Mouse (Mus musculus): Measurements from ENCODE around the gene Pkp3.

Gene Pkp3

GRCm38 (mm10) chr7:141088473-141088872, 10.5 kb downstream of the Pkp3 start:
- in situ Hi-C loops (cut with MboI, MseI), result loop anchor here in 1 of 2 experiments (25.0 kb wide), 1 partner anchor 1974 kb away; the partner anchor contains the start of genes Cd81 and Tssc4

DNA sequence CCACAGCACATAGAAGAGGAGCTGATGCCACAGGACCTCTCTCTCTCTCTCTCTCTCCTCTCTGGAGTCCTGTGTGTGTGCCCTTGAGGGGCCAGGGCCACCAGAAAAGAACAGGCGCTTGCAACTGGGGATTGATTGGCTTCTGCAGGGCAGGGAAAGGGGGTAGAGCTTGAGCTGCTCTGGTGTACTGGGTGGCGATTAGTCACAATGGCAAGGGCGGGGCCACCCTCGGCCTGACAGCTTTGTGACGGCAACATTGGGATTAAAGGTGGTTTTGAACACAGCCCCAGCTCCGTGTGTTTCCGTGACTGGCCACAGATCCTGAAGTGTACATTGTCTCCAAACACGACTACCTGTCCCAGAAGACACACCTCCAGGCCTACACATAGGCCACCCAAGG, 12.2 kb downstream of the Pkp3 start:
- in situ Hi-C loops (cut with MboI, MseI), result loop anchor here (5.0 to 25.0 kb wide), 2 partner anchors 87 to 1972 kb away; partner anchors contain the start of genes Cd81 (in 1 of the 2) and Tssc4 (in 1 of the 2)

- in situ Hi-C loops (cut with MboI, MseI), result loop anchor here (5.0 to 25.0 kb wide), 2 partner anchors 85 to 1970 kb away; partner anchors contain the start of genes Cd81 (in 1 of the 2) and Tssc4 (in 1 of the 2)
These were observed 14.2 kb downstream of the Pkp3 start for GRCm38 (mm10) chr7:141092051-141092735.

DNA sequence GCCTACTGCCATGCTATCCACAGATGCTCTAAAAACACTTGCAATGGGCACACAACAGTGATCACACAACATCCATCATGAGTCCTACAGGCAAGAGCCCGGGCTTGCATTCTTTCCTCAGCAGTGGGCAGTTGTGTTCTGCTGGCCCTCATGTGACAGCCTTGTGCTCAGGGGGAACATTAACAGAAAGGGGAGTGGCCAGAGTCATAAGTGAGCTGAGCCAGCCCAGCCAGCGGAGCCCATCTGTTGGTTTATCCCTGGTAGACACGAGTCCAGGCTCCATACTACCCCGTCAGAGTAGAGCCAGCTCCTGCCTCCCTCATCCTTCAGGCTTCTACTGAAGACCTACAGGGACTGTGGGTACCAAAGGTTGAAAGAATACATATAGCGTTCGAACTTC, 15.9 kb downstream of the Pkp3 start:
- in situ Hi-C loops (cut with MboI, MseI), result loop anchor here (5.0 to 25.0 kb wide), 2 partner anchors 83 to 1968 kb away; partner anchors contain the start of genes Cd81 (in 1 of the 2) and Tssc4 (in 1 of the 2)

GRCm38 (mm10) chr7:141094487-141095205, 16.6 kb downstream of the Pkp3 start:
- in situ Hi-C loops (cut with MboI, MseI), result loop anchor here (5.0 to 25.0 kb wide), 3 partner anchors 78 to 1968 kb away; partner anchors contain the start of genes Cd81 (in 1 of the 2), Rnh1 (in 1 of the 2) and Tssc4 (in 1 of the 2)

DNA sequence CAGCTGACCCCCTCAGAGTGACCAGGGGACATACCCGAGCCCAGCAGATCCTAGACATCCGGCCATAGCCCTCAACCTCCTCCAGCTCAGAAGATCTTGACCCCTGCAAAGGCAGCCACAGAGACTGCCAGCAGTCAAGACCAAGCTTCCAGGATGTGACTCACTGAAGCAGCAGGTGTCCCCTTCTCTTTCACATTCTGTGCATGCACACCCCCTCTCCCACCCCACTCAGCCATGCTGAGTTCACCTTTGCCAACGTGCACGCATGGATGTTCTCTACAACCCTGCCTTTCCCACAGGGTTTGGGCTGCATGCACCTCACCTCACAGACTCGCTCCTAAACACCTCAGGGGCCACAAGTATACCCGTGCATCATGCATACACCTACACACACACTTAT, 18.0 kb downstream of the Pkp3 start:
- in situ Hi-C loops (cut with MboI, MseI), result loop anchor here in 1 of 2 experiments (5.0 to 25.0 kb wide), 2 partner anchors 76 to 1966 kb away; partner anchors contain the start of genes Cd81, Rnh1 and Tssc4

DNA sequence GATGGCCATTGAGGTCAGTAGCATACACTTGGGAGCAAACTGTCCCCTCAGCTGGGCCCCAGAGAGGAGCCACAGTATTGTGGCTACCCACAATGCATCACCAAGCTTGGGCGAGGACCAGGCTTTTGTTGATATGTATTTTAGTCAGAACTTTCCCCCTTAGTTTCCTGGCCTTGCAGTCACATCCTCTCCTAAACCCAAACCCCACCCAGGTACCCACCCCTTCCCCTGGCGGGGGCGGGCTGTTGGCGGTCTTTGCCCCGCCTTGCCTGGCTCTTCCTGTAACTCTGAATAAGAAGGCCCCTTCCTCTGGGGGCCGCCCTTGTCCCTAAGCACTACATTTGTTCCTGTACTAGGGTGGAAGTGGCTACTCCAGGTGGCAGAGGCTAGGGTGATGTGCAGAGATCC, 18.6 kb downstream of the Pkp3 start:
- in situ Hi-C loops (cut with MboI, MseI), result loop anchor here in 1 of 2 experiments (5.0 to 25.0 kb wide), 2 partner anchors 76 to 1966 kb away; partner anchors contain the start of genes Cd81, Rnh1 and Tssc4

GRCm38 (mm10) chr7:141097177-141097576, 19.2 kb downstream of the Pkp3 start:
- in situ Hi-C loops (cut with MboI, MseI), result loop anchor here in 1 of 2 experiments (5.0 to 25.0 kb wide), 2 partner anchors 75 to 1965 kb away; partner anchors contain the start of genes Cd81, Rnh1 and Tssc4

DNA sequence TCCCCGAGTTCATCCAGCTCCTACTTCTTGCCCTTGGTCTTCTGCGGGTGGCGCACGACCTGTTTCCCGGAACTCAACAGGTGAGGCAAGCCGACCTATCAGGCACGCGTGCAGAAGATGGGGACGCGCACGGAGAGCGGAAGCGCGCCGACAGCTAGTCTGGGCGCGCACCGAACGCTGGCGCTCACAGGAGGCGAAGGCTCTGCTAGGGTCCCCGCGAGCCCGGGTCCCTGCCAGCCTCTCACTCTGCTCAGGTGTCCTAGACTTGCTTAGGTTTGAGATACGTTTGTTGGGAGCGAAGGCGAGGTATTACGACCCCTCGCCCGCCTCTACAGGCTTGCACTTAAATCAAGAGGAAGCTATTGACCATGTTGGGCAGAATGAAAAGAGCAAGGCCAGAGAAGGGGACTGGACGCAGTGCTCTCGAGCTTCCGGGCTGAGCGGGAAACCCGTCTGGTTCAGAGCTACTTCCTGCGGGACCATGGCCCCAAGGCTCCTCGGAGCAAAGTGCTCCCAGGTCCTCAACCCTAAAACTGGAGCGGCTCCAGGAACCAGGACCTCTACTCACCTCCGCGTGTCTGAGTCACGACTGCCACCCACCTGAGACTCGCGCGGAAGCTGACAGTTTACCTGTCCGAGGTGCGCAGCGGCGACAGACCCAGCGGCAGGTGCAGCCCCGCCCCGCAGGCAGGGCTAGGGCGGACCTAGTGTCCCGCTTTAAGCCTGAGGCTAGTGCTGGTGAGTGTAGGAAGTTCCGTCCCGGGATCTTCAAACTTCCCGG, 22.1 kb downstream of the Pkp3 start, which contains the start of gene Sigirr:
Gene Sigirr, minus strand, starts transcription at position 662 of the 781 bp plus-strand sequence.
- in situ Hi-C loops (cut with MboI, MseI), result loop anchor here in 1 of 2 experiments (5.0 to 25.0 kb wide), 2 partner anchors 72 to 1962 kb away; partner anchors contain the start of genes Cd81, Rnh1 and Tssc4

DNA sequence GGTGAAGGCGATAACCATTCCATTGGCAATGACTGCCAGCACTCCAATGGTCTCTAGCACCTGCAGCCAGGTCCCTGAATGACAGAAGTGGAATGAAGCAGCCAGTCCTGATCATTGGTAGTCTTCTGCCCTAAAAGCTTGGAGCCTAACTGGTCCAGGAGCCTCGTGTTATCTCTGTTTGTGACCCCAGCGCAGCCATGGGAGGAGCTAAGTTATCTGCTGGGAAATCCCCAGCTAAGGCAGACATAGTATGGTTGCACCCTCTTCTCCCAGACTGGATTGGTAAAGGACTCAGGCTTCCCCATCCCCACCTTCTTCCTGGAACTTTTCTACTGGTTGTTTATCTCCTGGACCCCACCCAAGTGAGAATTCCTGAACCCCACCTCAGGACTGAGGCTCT, 25.1 kb downstream of the Pkp3 start:
- in situ Hi-C loops (cut with MboI, MseI), result no loop called here

DNA sequence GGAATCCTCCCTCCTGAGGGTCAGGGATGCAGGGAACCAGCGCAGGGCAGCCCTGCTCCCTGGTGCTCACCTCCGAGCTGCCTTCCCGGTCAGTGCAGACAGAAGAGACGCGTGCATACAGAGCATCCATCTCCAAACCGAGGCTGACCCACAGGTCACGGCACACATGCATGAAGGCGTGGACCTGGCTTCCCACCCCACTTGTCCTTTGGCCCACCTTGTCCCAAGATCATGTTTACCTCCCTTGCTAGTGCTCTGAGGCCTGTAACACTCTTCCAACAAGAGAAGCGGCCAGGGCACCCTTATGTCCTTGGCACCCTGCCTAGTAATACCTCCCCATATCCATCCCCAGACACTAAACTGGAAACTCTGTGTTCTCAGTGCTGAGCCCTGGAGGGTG, 37.9 kb downstream of the Pkp3 start:
- in situ Hi-C loops (cut with MboI, MseI), result loop anchor here in 1 of 2 experiments (10.0 kb wide), 1 partner anchor 481 kb away; no protein-coding TSS in a partner anchor

GRCm38 (mm10) chr7:141117636-141118035, 39.6 kb downstream of the Pkp3 start, which contains the start of gene Ano9:
Gene Ano9, minus strand, starts transcription at chr7:141117806.
- in situ Hi-C loops (cut with MboI, MseI), result loop anchor here in 1 of 2 experiments (10.0 kb wide), 1 partner anchor 483 kb away; no protein-coding TSS in a partner anchor

GRCm38 (mm10) chr7:141119487-141119886, 41.5 kb downstream of the Pkp3 start:
- in situ Hi-C loops (cut with MboI, MseI), result loop anchor here in 1 of 2 experiments (10.0 kb wide), 1 partner anchor 485 kb away; no protein-coding TSS in a partner anchor

GRCm38 (mm10) chr7:141120605-141121004, 42.6 kb downstream of the Pkp3 start:
- in situ Hi-C loops (cut with MboI, MseI), result no loop called here

DNA sequence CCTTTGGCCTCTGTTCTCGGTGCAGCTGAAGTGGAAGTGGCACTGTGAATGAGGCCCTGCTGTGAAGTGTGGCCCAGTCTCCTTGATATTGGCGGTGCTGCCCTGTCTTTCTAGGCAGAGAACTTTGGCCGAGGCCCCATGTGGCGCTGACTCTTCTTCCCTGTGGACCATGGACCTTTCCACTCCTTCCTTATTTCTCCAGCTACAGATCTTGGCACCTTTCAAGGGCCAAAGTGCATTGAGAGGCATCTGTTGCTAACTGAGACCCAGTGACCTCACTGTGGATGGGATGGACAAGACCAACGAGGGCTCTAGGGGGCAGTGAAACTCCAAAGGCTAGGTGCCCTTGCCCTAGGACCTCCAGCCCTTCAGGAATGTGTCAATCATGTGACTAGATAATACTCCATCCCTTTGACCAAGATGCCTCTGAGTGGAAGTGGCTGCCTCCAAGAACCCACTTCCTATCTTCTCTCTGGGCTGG, 43.1 kb downstream of the Pkp3 start:
- in situ Hi-C loops (cut with MboI, MseI), result no loop called here

GRCm38 (mm10) chr7:141122245-141122644, 44.2 kb downstream of the Pkp3 start, which contains the start of gene Ptdss2:
Gene Ptdss2, plus strand, starts transcription at chr7:141122382.
- in situ Hi-C loops (cut with MboI, MseI), result no loop called here

DNA sequence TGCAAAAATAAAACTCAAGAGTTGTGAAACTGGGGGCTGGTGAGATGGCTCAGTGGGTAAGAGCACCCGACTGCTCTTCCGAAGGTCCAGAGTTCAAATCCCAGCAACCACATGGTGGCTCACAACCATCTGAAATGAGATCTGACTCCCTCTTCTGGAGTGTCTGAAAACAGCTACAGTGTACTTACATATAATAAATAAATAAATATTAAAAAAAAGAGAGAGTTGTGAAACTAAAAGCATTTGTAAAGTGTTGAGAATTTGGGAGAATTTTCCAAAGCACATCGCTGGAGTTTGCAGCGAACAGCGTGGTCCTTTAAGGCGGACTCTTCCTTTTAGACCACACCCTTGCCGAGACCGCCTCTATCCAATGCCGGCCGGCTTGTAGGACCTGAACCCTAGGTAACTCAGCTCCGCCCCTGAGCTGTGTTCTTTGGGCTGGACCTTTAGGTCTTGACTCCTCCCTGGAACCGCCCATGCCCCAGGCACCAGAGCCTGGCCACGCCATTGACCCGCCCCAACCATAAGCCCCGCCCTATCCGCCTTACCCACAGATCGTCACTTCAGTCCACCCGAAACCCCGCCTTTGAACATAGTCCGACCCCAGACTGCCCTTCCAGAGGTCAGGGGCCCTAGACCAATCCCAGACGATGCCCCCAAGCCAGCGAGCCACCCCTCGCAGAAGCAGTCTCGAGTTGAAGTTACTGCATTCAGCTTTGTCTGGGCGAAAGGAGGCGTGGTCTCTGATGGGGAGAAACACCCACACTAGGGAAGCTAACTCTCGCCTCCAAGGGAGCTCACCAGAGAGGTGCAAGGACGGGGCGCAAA, 44.9 kb downstream of the Pkp3 start:
- in situ Hi-C loops (cut with MboI, MseI), result no loop called here

- in situ Hi-C loops (cut with MboI, MseI), result no loop called here
These were observed 45.5 kb downstream of the Pkp3 start for GRCm38 (mm10) chr7:141123517-141123856.

GRCm38 (mm10) chr7:141131024-141131820, 53.2 kb downstream of the Pkp3 start:
- in situ Hi-C loops (cut with MboI, MseI), result loop anchor here in 1 of 2 experiments (5.0 kb wide), 1 partner anchor 36 kb away; no protein-coding TSS in a partner anchor

Data from T-helper 17 cell (primary cell).